In genomic region chr5:115520325-115520869, GRCm38 (mm10) we compare ENCODE assay signal across 9 mouse cellular contexts. TPM values are rescaled to one million over a fixed set of nuclear protein-coding genes. Genes with fewer than 3 reads are reported as not detected.
DNase-seq lines count a peak whose midpoint lies in the region; ATAC-seq lines count a peak whose summit lies in the region.
"Had no signal": no experiment of that assay in that cellular context is flagged by ENCODE, and none has a peak within 500 bp of the region (broad histone marks: within the 10 kb centered on the region; RNA-seq: fewer than 3 reads in every experiment).

No protein-coding gene starts in this region.

- ATAC-seq in megakaryocyte progenitor cell, adult 5-6 weeks (replicated peaks; ENCODE audit: poor library complexity) = no peak

- peak overlapping the region; percentile 86 for H3K27ac ChIP-seq in limb, embryonic 10.5 days

- H3K36me3 ChIP-seq in limb, embryonic 10.5 days = peaks cover 37% of the 10 kb centered on the region

- H3K27me3 ChIP-seq in limb, embryonic 10.5 days (ENCODE audit: low read depth, poor library complexity, severe bottlenecking) = no peaks in the 10 kb centered on the region

- H3K9me3 ChIP-seq in limb, embryonic 10.5 days (replicated peaks) = no peaks in the 10 kb centered on the region

- peak; percentile 59 to 65 for DNase-seq in cerebellum, postnatal 10 days
- no peak for DNase-seq in cerebellum, adult 8-10 months
- DNase-seq in thymus, postnatal 4 days = peak; percentile 26
- DNase-seq in thymus, postnatal 14 days = no peak
- DNase-seq in limb, embryonic 10.5 days (ENCODE audit: low spot score) = no peak
- DNase-seq in yolk sac, embryonic 10.5 days (ENCODE audit: low spot score) = peak; percentile 88
- no peak for DNase-seq in retina, embryonic 14.5 days (ENCODE audit: low spot score)

- H3K4me3 ChIP-seq in limb, embryonic 10.5 days = no peak overlapping the region

- H3K4me1 ChIP-seq in limb, embryonic 10.5 days = peaks cover 59% of the 10 kb centered on the region

- 59% methylated on average over 21 of the region's 21 CpGs for WGBS in limb, embryonic 10.5 days

RNA-seq across cellular contexts. Expression of gene Pxn, which starts 13.9 kb away (rescaled TPM):
- 36.8 and 45.3 TPM in 2 replicates for polyA plus RNA-seq in limb, embryonic 10.5 days (2016; fragmentation: Nextera tagmentation; extraction: Ambion mirVana)
- total RNA-seq in megakaryocyte progenitor cell, adult 5-6 weeks (2015) = 40.4 and 52.8 TPM in 2 replicates
- 69.6 and 73.0 TPM in 2 replicates for total RNA-seq in megakaryocyte progenitor cell, adult 5-6 weeks (2017)

RNA-seq across cellular contexts. Expression of gene Sirt4, which starts 35.9 kb away (rescaled TPM):
- 16.0 and 18.5 TPM in 2 replicates for polyA plus RNA-seq in limb, embryonic 10.5 days (2016; fragmentation: Nextera tagmentation; extraction: Ambion mirVana)
- 9.8 and 12.3 TPM in 2 replicates for total RNA-seq in megakaryocyte progenitor cell, adult 5-6 weeks (2015)
- total RNA-seq in megakaryocyte progenitor cell, adult 5-6 weeks (2017) = 2.8 and 4.6 TPM in 2 replicates

RNA-seq across cellular contexts. Expression of gene Rplp0, which starts 38.9 kb away (rescaled TPM):
- polyA plus RNA-seq in limb, embryonic 10.5 days (2016; fragmentation: Nextera tagmentation; extraction: Ambion mirVana) = 1,442 and 1,757 TPM in 2 replicates
- total RNA-seq in megakaryocyte progenitor cell, adult 5-6 weeks (2015) = 3,223 and 3,257 TPM in 2 replicates
- total RNA-seq in megakaryocyte progenitor cell, adult 5-6 weeks (2017) = 1,603 and 2,013 TPM in 2 replicates

RNA-seq across cellular contexts. Expression of gene Gcn1l1, which starts 44.7 kb away (rescaled TPM):
- 63.3 and 63.8 TPM in 2 replicates for polyA plus RNA-seq in limb, embryonic 10.5 days (2016; fragmentation: Nextera tagmentation; extraction: Ambion mirVana)
- total RNA-seq in megakaryocyte progenitor cell, adult 5-6 weeks (2015) = 17.5 and 17.7 TPM in 2 replicates
- total RNA-seq in megakaryocyte progenitor cell, adult 5-6 weeks (2017) = 33.2 and 35.3 TPM in 2 replicates

RNA-seq across cellular contexts. Expression of gene Pla2g1b, which starts 54.3 kb away (rescaled TPM):
- polyA plus RNA-seq in limb, embryonic 10.5 days (2016; fragmentation: Nextera tagmentation; extraction: Ambion mirVana) = not detected in 2 replicates
- not detected in 2 replicates for total RNA-seq in megakaryocyte progenitor cell, adult 5-6 weeks (2015)
- total RNA-seq in megakaryocyte progenitor cell, adult 5-6 weeks (2017) = not detected in 2 replicates
- total RNA-seq: neutrophil, adult 5-6 weeks had no signal

Comparison
In these comparisons a context has a peak if more than half of its experiments do, and no peak if none do; other contexts are left out.
1. DNase-seq: peak in cerebellum, postnatal 10 days (2 of 2), thymus, postnatal 4 days (single experiment) and yolk sac, embryonic 10.5 days (single experiment); none in cerebellum, adult 8-10 months (single experiment), thymus, postnatal 14 days (single experiment), limb, embryonic 10.5 days (single experiment) and retina, embryonic 14.5 days (single experiment).